Mouse (Mus musculus) spleen, adult 18-20 months (tissue): Measurements from ENCODE around the gene Grin2b.
"Not testable (repeated sequence)": the region's sequence is repeated elsewhere in the genome, so short reads cannot be mapped to it uniquely, and the experiment has no call there.

Experiments
- DNase-seq, 2 experiments: peaks; one replicate each; pipeline ENCODE4 v3.0.0; 2022; ENCODE audit warnings: mixed read lengths in 2 of 2

Grin2b gene

GRCm38 (mm10) chr6:135882611-135883010, 290.7 kb downstream of the Grin2b start:
- DNase-seq, result no peak

- no peak for DNase-seq
Measured at GRCm38 (mm10) chr6:135876163-135876726, 297.1 kb downstream of the Grin2b start.

DNA sequence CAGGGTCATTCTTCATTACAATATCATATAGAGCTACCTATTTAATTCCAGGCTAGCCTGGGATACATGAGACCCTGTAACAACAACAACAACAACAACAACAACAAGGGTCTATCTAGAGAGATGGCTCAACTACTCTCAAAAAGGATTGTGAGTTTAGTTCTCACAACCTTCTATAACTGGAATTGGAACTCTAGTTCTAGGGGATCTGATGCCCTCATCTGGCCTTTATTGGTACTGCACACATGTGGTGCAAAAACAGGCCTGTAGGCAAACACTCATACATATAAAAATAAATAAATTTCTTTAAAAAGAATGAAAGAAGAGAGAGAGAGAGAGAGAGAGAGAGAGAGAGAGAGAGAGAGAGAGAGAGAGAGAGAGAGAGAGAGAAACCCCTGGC, 298.7 kb downstream of the Grin2b start:
- DNase-seq, result no peak

- no peak for DNase-seq
Measured at GRCm38 (mm10) chr6:135865832-135866231, 307.5 kb downstream of the Grin2b start.

DNA sequence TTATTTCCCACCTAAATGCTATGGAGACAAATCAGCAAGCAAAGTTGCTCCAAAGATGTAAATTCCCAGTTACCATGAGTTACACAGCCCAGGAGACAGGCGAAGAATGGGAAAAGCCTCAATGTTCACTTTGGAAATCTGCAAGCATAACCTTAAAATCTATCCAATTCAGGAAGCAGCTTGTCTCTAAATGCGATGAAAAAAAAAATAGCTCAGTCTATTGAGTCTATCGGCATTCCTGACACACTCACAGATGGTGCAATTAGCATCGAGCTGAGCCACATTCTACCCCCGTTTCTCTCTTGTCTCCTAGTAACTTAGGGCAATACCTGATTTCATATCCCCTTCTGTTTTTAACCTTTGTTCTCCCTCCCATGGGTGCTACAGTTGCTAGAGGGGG, 309.3 kb downstream of the Grin2b start:
- DNase-seq, result no peak

DNA sequence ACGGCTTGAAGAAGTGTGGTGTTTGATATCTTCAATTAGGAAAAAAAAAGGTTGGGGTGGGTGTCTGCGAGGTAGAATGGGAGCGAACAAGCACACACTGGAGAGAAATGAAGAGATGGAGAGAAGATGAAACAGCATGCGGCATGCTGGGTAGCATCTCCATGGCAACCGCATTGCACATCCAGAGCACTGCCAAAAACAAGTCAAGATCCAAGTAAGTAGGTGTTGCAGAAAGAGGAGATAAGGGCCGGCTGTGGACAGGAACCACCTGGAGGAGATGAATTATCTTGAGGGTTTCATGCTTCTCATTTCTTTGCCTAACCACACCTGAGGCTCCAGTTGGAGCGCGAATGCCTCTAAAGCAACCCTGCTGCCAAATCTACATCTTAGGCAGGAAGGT, 313.8 kb downstream of the Grin2b start:
- DNase-seq, result no peak

DNA sequence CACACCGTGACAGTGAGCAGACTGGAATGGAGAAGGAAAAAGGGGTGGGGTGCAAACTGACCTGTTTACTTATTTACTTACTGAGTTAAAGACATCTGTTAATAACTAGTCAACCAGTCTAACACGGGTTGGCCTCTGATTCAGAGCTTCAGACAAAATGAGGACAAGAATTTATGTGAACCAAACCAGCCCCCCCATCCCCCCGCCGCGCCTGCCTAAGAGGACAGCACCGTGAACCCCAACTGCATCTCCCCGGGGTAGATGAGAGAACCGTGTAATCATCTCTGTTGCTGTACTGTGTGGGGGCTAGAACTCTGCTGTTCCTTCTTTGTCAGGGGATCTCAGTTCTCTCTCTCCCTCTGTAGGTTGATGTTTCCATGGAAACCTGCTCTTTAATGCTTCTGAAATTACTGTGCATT, 319.1 kb downstream of the Grin2b start:
- no peak for DNase-seq

GRCm38 (mm10) chr6:135843755-135844154, 329.6 kb downstream of the Grin2b start:
- DNase-seq, result no peak

DNA sequence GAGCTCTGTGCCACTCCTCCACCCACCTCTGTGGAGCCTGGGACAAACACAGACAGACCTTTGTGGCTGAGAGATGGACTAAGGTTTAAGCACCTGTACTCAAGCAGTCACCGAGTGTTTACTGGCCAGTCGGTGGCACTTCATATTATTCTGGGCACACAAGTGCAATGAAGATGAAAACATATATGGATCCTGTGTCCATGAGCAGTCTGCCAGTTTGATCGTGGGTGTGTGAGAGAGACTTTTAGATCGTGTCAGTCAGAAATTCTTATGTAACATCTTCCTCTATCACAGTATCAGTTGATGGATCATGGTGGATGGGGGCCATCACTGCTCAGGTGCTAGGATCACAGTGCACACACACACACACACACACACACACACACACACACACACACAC, 337.0 kb downstream of the Grin2b start:
- no peak for DNase-seq

GRCm38 (mm10) chr6:135833542-135833941, 339.8 kb downstream of the Grin2b start:
- no peak for DNase-seq

GRCm38 (mm10) chr6:135832041-135832440, 341.3 kb downstream of the Grin2b start:
- DNase-seq, result no peak

GRCm38 (mm10) chr6:135831032-135831431, 342.3 kb downstream of the Grin2b start:
- no peak for DNase-seq

DNA sequence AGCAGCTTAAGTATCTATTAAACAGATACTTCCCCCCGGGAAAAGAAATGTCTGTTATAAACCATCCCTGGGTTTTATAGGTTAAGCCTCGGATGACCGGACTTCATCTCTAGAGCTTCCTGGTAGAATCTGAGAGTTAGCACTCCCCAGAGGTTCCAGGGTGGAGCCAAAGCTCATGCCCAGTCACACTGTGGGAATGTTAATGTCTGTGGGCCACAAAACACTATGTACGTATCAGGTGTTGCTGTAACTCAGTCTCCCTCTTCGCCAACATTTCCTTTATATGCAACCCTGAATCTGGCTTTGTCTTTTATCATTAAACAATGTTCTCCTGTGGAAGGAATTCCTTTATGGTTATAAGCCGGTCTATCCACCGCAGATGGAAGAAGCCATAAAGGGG, 343.9 kb downstream of the Grin2b start:
- no peak for DNase-seq

DNA sequence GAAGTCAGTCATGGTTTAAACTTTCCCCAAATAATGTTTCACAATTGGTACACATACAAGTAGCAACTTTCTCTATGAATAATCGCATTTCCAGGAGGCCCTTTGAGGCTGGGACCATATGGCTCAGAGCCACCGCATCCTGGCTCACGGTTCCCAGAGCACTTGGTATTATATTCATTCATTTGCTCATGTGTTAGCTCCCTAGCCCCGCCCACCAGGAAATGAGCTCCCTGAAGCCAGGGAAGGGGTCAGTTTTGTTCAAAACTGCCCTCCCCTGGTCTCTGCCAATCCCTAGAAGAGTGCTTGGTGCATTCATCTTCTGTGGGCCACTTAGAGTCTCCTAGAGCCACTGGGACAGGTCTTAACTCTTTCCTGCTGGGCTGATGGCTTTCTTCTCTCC, 344.3 kb downstream of the Grin2b start:
- no peak for DNase-seq

DNA sequence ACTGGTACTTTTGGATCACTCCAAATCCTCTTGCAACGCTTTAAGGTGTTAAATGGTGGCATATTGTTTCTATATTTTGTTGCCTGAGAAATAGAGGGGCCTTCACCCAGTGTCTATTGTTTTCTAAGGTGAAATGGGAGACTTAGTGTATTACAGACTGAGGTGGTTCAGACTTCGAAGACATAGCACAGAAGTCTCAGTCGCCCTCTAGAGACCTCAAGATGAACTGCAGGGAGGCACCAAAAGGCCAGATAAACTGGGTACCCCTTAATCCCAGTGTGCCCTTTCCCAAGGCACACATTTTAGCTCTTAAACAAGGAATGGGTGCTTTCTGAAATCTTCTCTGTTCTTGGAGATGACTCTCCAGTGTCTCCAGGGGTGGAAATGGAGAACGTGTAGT, 345.4 kb downstream of the Grin2b start:
- DNase-seq, result peak in 1 of 2 experiments; percentile 3

DNA sequence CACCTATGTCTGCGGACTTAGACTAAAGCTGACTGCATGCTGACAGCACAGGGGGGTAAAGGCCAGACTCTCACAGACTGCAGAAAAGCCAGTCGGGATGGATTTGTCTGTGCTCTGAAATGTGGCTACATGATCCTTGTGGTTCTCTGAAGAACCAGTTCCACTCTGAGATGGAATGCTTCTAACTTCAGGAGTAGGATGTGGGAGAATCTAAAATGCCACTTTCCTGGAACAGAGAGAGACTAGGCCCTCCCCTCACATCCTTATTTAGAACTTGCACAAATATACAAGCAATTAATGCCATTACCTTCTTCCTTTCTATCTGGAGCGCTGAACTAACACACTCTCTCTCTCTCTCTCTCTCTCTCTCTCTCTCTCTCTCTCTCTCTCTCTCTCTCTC, 346.0 kb downstream of the Grin2b start:
- no peak for DNase-seq

DNA sequence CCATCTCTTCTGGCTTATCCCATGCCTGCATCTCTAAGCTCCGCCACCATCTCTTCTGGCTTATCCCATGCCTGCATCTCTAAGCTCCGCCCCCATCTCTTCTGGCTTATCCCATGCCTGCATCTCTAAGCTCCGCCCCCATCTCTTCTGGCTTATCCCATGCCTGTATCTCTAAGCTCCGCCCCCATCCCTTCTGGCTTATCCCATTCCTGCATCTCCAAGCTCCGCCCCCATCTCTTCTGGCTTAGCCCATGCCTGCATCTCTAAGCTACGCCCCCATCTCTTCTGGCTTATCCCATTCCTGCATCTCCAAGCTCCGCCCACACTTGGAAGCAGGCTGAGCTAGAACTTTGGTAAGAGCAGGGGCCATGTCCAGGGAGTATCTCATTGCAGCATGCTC, 346.5 kb downstream of the Grin2b start:
- not testable (repeated sequence) for DNase-seq

- no peak for DNase-seq
Measured at GRCm38 (mm10) chr6:135817391-135817790, 355.9 kb downstream of the Grin2b start.

DNA sequence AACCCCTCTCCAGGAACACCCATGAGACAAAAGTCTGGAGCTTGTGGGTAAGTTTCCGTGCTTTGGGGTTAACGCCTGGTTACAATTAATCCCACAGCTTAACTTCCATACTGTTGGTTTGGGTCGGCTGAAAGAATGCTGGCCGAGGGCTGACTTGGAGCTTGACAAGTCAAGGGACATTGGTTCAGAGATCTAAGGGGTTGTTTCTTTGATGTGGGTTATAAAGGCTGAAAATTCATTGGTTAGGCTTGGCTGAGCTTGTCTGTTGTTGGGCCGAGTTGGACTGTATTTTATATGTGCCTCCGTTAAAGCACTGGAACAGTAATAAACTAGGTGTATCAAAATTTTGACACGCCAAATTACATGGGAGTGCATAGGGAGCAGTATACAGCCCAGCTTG, 359.6 kb downstream of the Grin2b start:
- DNase-seq, result no peak

DNA sequence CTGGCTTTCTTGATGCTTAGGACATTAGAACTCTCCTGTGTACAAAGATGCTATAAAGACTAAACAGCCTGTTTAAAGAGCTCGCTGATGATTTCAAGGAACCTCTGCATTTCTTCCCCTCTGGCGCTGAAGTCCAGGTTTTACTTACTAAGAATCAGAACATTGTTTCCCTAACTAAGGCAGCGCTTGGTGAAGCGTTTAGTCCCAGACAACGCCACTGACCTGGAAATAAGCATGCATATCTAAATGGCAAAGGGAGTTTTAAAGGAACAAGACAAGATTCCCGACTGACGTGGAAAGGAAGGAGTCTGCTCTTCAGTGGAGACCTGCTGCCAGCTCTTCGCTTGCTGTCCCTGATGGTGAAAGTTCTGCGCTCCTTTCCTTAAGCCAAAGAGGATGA, 367.9 kb downstream of the Grin2b start:
- no peak for DNase-seq

DNA sequence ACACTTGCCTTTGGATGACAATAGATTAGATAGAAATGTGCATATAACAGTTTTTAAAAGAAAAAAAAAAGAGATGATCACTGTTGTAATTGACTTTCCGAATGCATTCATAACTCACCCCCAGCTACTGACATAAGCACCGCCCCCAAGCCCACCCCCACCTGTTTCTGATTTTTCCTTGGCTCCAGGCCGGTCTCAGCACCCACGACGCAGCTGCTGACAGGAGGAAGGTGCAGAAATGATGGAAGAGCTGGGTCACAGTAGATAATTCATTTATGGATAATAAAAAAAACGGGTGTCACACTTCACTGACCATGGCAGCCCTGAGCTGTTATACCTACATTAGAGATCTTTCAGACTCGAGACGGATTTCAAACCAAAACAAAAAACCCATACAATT, 373.4 kb downstream of the Grin2b start:
- no peak for DNase-seq

DNA sequence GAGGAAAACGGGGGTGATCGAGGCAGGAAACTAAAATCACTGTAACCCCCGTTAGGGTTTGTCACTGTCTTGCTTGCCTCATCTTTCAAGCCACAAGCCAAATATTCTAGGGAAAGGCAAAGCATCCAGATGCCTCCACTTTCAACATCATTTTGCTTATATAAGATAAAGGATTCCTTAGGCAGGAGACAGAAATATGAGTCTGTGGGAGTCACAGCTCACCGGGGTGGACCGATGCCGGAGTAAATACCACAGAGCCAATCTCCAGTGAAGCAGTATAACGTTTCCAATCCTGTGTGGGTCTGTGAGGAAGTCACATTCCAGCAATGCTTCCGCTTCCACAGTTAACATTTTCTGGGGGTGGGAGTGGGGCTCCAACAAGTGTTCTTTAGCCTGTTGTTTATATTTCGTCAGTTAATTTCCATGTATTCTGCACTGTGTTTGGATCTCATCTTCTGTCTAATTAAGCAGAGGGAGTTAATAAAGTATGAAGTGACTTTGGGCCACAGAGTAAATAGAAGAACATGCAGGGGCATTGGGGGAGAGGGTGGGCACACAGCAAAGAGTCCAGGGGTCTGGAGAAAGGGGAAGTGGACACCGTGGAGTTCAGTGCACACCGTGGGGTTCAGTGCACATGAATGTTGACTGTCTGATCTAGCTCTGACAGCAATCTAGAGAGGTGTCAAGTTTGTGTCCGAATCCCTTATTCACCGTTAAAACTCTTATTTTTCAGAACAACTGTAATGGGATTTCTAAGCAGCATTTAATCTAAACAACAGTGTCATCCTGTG, 374.9 kb downstream of the Grin2b start:
- DNase-seq, result no peak

DNA sequence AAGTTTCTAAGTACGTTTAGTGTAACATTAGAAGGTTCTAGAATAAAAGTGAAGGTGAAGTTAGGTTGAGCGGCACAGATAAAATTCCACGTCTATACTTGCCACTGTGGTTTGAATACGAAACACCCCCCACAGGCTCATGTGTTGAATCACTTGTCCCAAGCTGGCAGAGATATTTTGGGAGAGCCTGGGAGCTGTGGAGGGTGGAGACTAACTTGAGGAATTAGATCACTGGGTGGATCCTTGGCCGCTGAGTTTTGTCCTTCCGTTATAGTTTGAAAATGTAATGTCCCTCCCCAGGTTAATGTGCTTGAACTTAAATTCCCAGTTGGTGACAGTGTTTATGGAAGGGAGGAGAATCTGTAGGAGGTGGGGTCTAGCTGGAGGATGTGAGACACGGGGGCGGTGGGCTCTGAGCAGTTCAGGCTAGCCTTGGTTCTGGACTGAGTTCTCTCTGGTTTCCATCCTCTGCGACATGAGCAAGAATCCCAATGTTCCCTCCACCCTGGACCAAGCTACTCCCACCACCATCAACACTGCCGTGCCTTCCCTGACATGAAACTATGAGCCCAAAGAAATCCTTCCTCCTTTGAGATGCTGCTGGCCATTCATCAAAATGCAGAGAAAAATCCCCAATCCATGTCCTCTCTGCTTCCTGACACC, 375.8 kb downstream of the Grin2b start:
- no peak for DNase-seq

DNA sequence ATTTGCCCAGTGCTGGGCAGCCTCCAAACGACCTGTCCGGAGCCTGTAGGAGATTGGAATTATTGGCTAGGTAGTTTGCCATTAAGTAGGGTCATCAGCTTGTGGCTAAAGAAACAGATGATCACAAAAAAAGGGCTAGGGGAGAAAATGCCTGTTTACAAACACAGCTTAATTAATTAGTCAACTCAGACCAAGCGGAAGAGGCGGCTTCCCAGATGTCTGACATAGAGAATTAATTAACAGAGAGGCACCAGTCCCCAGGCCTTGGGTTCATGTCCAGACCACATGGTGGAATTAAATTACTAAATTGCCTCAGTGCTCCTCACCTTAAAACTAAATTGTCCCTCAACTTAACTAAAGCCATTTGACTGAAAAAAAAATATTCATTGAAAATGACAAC, 376.4 kb downstream of the Grin2b start:
- no peak for DNase-seq
